Mouse (Mus musculus): ENCODE data around the gene Gba.
"Not testable (repeated sequence)": the region's sequence is repeated elsewhere in the genome, so short reads cannot be mapped to it uniquely, and the experiment has no call there.

Gba gene

DNA sequence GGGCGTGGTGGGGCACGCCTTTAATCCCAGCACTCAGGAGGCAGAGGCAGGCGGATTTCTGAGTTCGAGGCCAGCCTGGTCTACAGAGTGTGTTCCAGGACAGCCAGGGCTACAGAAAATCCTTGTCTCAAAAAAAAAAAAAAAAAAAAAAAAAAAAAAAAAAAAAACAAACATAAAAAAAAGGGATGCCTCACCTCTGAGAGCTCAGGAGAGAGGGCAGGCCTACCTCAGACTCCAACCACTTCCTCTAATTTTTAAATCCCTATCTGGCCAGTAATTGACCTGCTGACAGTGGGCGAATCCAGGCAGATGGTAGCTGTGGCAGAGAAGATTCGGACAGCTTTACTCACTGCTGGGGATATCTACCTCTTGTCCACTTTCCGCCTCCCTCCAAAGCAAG, 13.7 kb downstream of the Gba start:
- not testable (repeated sequence) for DNase-seq

- DNase-seq: no peak
Measured at GRCm38 (mm10) chr3:89218271-89218670, 15.5 kb downstream of the Gba start.

DNA sequence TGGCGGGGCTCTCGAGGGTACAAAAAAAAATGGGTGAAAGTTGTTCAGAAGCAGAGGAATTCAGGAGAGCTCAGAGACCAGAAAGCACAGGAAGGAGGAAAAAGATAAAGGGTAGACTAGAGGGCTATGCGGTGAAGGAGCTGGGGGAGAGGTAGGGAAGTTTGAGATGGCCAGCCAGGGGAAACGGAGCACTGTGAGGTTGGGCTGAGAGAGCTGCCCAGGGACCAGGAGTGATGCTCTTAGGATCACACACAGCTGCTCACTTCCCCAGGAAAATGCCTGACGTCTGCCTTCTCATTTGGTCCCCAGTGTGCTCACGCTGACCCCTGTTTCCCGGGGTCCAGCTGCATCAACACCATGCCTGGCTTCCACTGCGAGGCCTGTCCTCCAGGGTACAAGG, 16.8 kb downstream of the Gba start:
- no peak for DNase-seq

DNA sequence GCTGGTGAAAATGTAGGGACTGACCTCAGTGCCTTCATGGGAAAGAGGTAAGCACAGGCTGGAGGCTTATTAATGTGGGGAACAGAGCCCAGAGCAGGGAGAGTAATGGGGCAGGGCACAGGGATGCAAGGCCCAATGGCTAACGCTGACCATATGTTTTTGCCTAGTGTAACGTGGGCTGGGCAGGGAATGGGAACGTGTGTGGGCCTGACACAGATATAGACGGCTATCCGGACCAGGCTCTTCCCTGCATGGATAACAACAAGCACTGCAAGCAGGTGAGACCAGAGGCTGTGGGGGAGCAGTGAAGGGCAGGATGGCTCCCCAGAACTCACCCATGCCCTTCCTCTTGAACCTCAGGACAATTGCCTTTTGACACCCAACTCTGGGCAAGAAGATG, 18.4 kb downstream of the Gba start:
- DNase-seq: no peak

GRCm38 (mm10) chr3:89224796-89225195, 22.1 kb downstream of the Gba start:
- no peak for DNase-seq

DNA sequence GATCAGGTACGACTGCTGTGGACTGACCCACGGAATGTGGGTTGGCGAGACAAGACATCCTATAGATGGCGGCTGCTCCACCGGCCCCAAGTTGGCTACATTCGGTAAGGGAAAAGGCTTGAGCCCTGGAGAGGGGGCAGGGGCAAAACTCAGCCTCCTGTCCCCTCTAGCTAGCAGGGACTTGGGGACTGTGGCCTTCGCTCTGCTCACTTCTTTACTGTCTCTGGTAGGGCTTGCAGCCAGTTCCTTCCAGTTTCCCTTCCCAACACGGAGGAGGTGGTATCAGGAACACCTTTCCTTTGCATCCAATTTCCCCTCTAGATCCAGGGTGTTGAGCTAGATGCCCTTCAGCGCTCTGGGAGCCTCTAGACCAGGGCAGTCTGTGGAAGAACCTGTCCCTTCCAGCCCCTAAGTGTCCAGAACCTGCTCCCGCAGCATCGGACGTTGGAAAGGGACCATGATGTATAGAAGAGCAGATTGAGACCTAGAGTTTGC, 22.6 kb downstream of the Gba start:
- no peak for DNase-seq

DNA sequence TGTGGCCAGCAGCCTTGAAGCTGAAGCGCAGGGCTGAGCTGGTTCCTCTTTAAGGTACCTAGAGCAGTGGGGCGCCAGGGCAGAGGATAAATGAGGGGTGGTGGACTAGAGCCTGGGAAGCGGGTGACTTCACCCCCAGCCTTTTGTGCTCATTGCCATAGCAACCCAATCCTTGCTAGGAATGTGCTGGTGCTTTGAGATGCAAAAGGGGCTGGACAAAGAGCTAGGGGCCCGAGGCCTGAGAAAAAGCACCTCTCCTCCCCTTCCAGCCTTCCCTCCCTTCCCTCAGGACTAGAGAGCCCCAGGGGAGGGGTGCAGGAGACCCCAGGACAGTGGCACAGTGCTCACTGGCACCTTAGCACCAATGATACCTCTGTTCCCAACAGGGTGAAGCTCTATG, 23.2 kb downstream of the Gba start:
- DNase-seq: no peak

DNA sequence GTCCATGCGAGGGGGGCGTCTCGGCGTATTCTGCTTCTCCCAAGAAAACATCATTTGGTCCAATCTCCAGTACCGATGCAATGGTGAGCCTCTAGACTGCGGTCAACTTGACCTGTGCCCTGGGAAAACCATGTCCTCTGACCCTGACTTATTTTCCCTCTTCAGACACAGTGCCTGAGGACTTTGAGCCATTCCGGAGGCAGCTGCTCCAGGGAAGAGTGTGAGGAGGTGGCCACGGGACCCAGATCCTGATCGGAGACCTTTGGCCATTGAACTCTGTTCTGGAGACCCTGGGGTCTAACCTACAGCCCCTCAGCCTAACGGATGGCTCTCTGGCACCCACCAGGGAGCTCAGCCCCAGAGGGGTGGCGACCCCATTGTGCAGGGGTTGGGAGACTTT, 23.6 kb downstream of the Gba start:
- DNase-seq: no peak

DNA sequence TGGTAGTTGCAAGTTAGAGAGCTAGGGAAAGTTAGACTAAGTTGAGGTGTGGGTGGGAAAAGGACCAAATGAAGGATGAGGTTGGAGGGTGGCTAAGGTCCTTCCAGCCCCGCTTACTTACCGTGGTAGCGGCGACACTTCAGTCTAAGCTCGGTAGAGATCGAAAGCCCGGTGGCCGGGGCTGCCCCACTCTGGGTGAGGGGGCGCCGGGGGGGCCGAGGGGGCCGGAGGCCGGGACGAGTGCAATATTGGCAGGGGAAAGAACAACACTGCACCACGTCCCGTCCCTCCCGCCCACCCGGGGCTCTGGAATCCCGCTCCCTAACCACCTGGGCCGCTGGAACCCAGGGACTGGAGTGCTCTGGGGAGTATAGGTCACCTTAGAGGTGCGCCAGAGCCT, 24.2 kb downstream of the Gba start, which contains the start of gene Mtx1:
Mtx1 (minus strand) TSS at position 189 of the 400 bp plus-strand sequence.
- DNase-seq: no peak

GRCm38 (mm10) chr3:89227307-89228179, 24.8 kb downstream of the Gba start:
- DNase-seq: peak; percentile 85

- peak; percentile 88 for DNase-seq
Measured at GRCm38 (mm10) chr3:89228180-89228549, 25.4 kb downstream of the Gba start.

- DNase-seq: no peak
Measured at GRCm38 (mm10) chr3:89228836-89229235, 26.1 kb downstream of the Gba start, which contains the start of gene Muc1. Gene Muc1, plus strand, starts transcription at chr3:89229057.

- no peak for DNase-seq
Measured at GRCm38 (mm10) chr3:89229276-89229675, 26.5 kb downstream of the Gba start.

- DNase-seq: no peak
Measured at GRCm38 (mm10) chr3:89230561-89230960, 27.8 kb downstream of the Gba start.

DNA sequence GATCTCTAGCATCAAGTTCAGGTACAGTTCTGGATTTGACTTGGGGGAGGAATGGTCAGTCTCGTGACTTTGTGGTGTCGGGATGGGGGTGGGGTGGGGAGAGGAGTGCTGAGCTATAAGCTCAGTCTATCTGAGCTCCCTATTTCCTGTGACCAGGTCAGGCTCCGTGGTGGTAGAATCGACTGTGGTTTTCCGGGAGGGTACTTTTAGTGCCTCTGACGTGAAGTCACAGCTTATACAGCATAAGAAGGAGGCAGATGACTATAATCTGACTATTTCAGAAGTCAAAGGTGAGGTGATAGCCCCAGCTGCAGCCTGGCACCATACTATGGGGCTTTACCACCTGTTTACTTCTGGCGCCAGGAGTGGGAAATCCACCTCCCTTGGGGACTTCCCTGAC, 28.6 kb downstream of the Gba start:
- no peak for DNase-seq

GRCm38 (mm10) chr3:89231772-89232275, 29.1 kb downstream of the Gba start:
- no peak for DNase-seq

DNA sequence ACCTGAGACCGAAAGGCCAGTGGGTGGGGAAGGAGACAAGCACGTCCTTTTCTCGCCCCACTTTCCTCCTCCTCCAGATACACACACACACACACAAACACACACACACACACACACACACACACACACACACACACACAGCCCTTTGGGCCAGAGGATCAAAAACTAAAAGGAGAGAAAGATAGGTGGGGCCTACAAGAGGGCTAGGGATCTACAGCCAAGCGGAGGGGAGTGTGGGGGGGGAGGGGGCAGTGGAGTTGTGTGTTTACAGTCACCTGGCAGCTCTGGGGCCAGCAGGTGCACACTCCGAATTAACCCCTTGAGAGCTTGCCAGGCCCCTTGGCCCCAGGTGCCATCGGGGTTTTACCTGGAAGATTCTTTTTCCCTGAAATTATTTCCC, 29.9 kb downstream of the Gba start:
- no peak for DNase-seq

GRCm38 (mm10) chr3:89233562-89234110, 30.9 kb downstream of the Gba start:
- no peak for DNase-seq

DNA sequence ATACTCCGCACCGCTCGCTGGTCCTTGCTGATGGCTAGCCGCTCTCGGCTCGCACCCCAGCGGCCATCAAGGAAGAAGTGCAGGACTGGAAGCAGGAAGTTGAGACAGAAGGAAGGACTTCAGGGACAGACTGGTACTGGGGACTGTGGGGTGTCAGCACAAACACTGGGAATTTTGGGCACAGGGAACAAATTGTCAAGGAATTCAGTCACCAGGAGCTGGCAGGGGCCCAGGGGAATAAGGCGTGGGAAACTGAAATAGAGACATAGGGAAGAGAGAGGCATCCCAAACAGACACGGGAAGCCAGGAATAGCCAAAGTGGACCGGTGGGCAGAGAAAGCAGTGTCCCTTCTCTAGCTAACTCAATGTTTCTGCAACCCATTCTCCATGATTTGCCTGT, 33.8 kb downstream of the Gba start:
- no peak for DNase-seq

GRCm38 (mm10) chr3:89237682-89238081, 35.0 kb downstream of the Gba start:
- no peak for DNase-seq

DNA sequence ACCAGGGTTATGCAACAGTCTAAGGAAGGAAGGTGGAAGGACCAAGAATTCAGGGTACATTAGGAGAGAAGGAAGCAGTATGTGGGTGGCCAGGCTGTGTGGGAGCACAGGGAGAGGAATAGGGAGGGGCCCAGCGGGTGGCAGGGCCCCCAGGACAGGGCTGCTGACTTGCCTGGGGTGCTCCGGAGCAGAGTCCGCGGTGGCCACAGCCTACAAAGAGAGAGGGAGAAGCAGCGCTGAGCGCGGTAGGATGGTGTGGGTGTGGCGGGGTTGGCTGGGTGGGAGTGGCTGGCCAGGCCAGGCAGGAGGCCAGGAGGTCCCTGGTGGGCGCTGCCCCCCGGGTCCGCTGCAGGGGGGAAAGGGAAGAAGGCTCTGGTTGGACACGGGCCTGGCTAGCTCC, 35.8 kb downstream of the Gba start:
- no peak for DNase-seq

- peak; percentile 72 for DNase-seq
Measured at GRCm38 (mm10) chr3:89242331-89242895, 39.7 kb downstream of the Gba start.

DNA sequence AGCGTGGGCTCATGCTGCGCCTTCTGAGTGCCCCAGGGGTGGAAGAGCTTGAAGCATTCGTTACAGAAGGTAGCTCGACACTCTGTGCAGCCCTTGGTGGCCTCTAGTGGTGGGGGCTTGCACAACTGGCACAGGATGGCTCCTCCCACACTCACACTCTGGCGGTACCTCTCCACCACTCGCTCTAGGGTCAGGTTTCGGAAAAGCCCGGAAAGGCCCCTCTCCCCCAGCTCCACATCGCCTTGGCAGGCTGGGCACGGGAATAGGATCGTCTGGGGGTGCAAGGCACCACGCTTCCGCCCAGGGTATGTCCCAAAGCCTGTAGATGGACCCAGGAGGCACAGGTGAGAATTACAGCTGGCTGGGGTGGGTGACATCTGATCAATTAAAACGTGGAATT, 40.9 kb downstream of the Gba start:
- DNase-seq: peak; percentile 35

Measured in right cerebral cortex, postnatal 4 days (tissue).